Mouse (Mus musculus) C2C12 (cell line): ENCODE measurements around the gene Cdc34. TPM values are rescaled to one million over a fixed set of nuclear protein-coding genes. Genes with fewer than 3 reads are reported as not detected.

ENCODE experiments used
- H3K27me3 ChIP-seq: one replicate; pipeline ENCODE4 v1.6.1; 2011; ENCODE audit not compliant: control insufficient read depth, insufficient read depth, insufficient read length
- H3K36me3 ChIP-seq: one replicate; pipeline ENCODE4 v1.6.1; 2011; ENCODE audit not compliant: control insufficient read depth, insufficient read depth
- H3K4me3 ChIP-seq: one replicate; pipeline ENCODE4 v1.5.1; 2011; ENCODE audit warnings: mild to moderate bottlenecking, control low read depth; ENCODE audit not compliant: poor library complexity, insufficient read depth, severe bottlenecking
- H3K79me2 ChIP-seq: one replicate; pipeline ENCODE4 v1.6.1; 2011; ENCODE audit not compliant: control insufficient read depth, insufficient read depth
- H3K79me3 ChIP-seq: one replicate; pipeline ENCODE4 v1.6.1; 2011; ENCODE audit warnings: low read depth, control low read depth
- H3ac ChIP-seq: one replicate; pipeline ENCODE3; 2011; ENCODE audit warnings: low read depth; ENCODE audit not compliant: control insufficient read depth, insufficient read length
- CEBPB ChIP-seq: IDR thresholded peaks from one replicate; pipeline ENCODE4 v1.6.1; 2011; ENCODE audit warnings: low read depth, mild to moderate bottlenecking, control low read depth, moderate library complexity
- CTCF ChIP-seq: IDR thresholded peaks from one replicate; pipeline ENCODE4 v1.5.1; 2011; ENCODE audit not compliant: control insufficient read depth, insufficient read depth, insufficient read length
- FOSL1 ChIP-seq: IDR thresholded peaks from one replicate; pipeline ENCODE4 v1.8.0; 2011; ENCODE audit warnings: mild to moderate bottlenecking, low read length; ENCODE audit not compliant: poor library complexity, insufficient read depth, severe bottlenecking
- MAX ChIP-seq: IDR thresholded peaks from one replicate; pipeline ENCODE4 v1.6.1; 2011; ENCODE audit warnings: mild to moderate bottlenecking, control low read depth
- MYOD1 ChIP-seq: IDR thresholded peaks from one replicate; pipeline ENCODE4 v1.6.1; 2011; ENCODE audit warnings: low read depth; ENCODE audit not compliant: control insufficient read depth, insufficient read length
- MYOG ChIP-seq: IDR thresholded peaks from one replicate; pipeline ENCODE4 v1.6.1; 2011; ENCODE audit not compliant: control insufficient read depth, insufficient read length; ENCODE audit errors: extremely low read depth
- USF1 ChIP-seq: IDR thresholded peaks from one replicate; pipeline ENCODE4 v1.6.1; 2011; ENCODE audit warnings: low read depth, mild to moderate bottlenecking, control low read depth, moderate library complexity
- polyA plus RNA-seq: library from polyadenylated mRNA; unstranded; fragments of >200 nt; fragmentation: generic; extraction: Trizol; gene quantifications from one replicate; pipeline ENCODE4 v1.2.1, GENCODE M21; 2012; ENCODE audit warnings: missing spikeins

Cdc34 gene
- polyA plus RNA-seq, 1 experiment = 235 TPM

DNA sequence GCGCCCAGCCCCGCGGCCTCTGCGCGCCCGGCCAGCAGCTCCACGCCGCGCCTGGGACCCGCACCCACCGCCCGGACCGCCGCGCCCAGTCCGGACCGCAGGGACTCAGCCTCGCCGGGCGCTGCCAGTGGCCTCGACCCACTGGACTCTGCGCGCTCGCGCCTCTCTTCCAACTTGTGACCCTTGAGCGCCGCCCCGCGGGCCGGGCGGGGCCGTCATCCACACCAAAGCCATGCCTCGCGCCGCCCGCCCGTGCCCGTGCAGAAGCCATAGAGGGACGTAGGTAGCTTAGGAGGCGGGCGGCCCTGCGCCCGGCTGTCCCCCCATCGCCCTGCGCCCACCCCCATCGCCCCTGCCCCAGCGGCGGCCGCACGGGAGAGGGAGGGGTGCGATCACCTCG is 53.4 kb downstream of the Cdc34 start:
- Histone ChIP-seq H3K79me3 (peaks cover 2% of the 10 kb centered on the region), H3K79me2 (no peaks in the 10 kb centered on the region), H3ac (no peak overlapping the region), H3K4me3 (no peak overlapping the region), H3K36me3 (peaks cover 58% of the 10 kb centered on the region), H3K27me3 (no peaks in the 10 kb centered on the region)
- TF ChIP-seq MAX (no peak), MYOG (no peak), CTCF (no peak), FOSL1 (no peak), USF1 (no peak), CEBPB (no peak), MYOD1 (no peak)

- Histone ChIP-seq H3K36me3 (peaks cover 71% of the 10 kb centered on the region), H3K79me3 (peaks cover 2% of the 10 kb centered on the region)
- TF ChIP-seq FOSL1 (no peak), USF1 (no peak), MYOG (no peak), MYOD1 (no peak), CEBPB (no peak), MAX (no peak), CTCF (no peak)
These were observed 54.7 kb downstream of the Cdc34 start for GRCm38 (mm10) chr10:79736706-79737105.

More at GRCm38 (mm10) chr10:79736706-79737105, 54.7 kb downstream of the Cdc34 start:
- Histone ChIP-seq H3K4me3 (no peak overlapping the region), H3ac (no peak overlapping the region), H3K27me3 (no peaks in the 10 kb centered on the region), H3K79me2 (no peaks in the 10 kb centered on the region)

Other genes with a start within 250 kb of the Cdc34 start
- not detected for gene Vmn2r83, start 213.5 kb upstream of the Cdc34 start, polyA plus RNA-seq
- gene Plpp2, start 148.4 kb upstream of the Cdc34 start, polyA plus RNA-seq = 166 TPM
- gene Mier2, start 127.0 kb upstream of the Cdc34 start, polyA plus RNA-seq = 26.9 TPM
- not detected for gene Theg, start 94.9 kb upstream of the Cdc34 start, polyA plus RNA-seq
- gene C2cd4c, start 68.2 kb upstream of the Cdc34 start, polyA plus RNA-seq = 0.07 TPM
- gene Shc2, start 44.3 kb upstream of the Cdc34 start, polyA plus RNA-seq = 3.5 TPM
- gene Odf3l2, start 36.5 kb upstream of the Cdc34 start, polyA plus RNA-seq = not detected
- not detected for gene Madcam1, start 17.6 kb upstream of the Cdc34 start, polyA plus RNA-seq
- gene Tpgs1, start 12.8 kb upstream of the Cdc34 start, polyA plus RNA-seq = 80.7 TPM
- 0.51 TPM for gene Gzmm, start 6.8 kb downstream of the Cdc34 start, polyA plus RNA-seq
- 749 TPM for gene Bsg, start 22.3 kb downstream of the Cdc34 start, polyA plus RNA-seq
- 0.34 TPM for gene Hcn2, start 34.4 kb downstream of the Cdc34 start, polyA plus RNA-seq
- 56.5 TPM for gene Polrmt, start 64.4 kb downstream of the Cdc34 start, polyA plus RNA-seq
- 0.29 TPM for gene Fgf22, start 72.9 kb downstream of the Cdc34 start, polyA plus RNA-seq
- 116 TPM for gene Rnf126, start 84.8 kb downstream of the Cdc34 start, polyA plus RNA-seq
- 12.1 TPM for gene Fstl3, start 95.1 kb downstream of the Cdc34 start, polyA plus RNA-seq
- gene Prss57, start 108.8 kb downstream of the Cdc34 start, polyA plus RNA-seq = not detected
- gene Palm, start 111.4 kb downstream of the Cdc34 start, polyA plus RNA-seq = 39.9 TPM
- not detected for gene Misp, start 138.8 kb downstream of the Cdc34 start, polyA plus RNA-seq
- 345 TPM for gene Ptbp1, start 172.2 kb downstream of the Cdc34 start, polyA plus RNA-seq
- gene Prtn3, start 192.3 kb downstream of the Cdc34 start, polyA plus RNA-seq = not detected
- gene Plppr3, start 192.4 kb downstream of the Cdc34 start, polyA plus RNA-seq = 2.3 TPM
- not detected for gene Elane, start 204.1 kb downstream of the Cdc34 start, polyA plus RNA-seq
- not detected for gene Cfd, start 208.7 kb downstream of the Cdc34 start, polyA plus RNA-seq
- gene Med16, start 226.7 kb downstream of the Cdc34 start, polyA plus RNA-seq = 32.5 TPM
- not detected for gene Gm26602, start 228.7 kb downstream of the Cdc34 start, polyA plus RNA-seq
- gene Kiss1r, start 234.8 kb downstream of the Cdc34 start, polyA plus RNA-seq = 0.13 TPM
- 46.7 TPM for gene R3hdm4, start 239.0 kb downstream of the Cdc34 start, polyA plus RNA-seq
- gene Arid3a, start 244.8 kb downstream of the Cdc34 start, polyA plus RNA-seq = 0.74 TPM